ENCODE assay signal across 29 mouse cellular contexts in genomic region chr17:73937073-73937472, GRCm38 (mm10). TPM values are rescaled to one million over a fixed set of nuclear protein-coding genes. Genes with fewer than 3 reads are reported as not detected.
DNase-seq lines count a peak whose midpoint lies in the region; ATAC-seq and TF ChIP-seq lines count a peak whose summit lies in the region.
"Had no signal": no experiment of that assay in that cellular context is flagged by ENCODE, and none has a peak within 500 bp of the region (broad histone marks: within the 10 kb centered on the region; RNA-seq: fewer than 3 reads in every experiment).

No protein-coding gene starts in this region.

- TF ChIP-seq POLR2A in liver, adult 2 months (IDR thresholded peaks at IDR 0.05; ENCODE audit: extremely low read depth, insufficient read depth, low read length) = no peak

- TF ChIP-seq CTCF in liver, adult 2 months (IDR thresholded peaks at IDR 0.05; ENCODE audit: low read depth, low read length) = no peak
- no peak for TF ChIP-seq CTCF in liver, postnatal 0 days (IDR thresholded peaks at IDR 0.05; ENCODE audit: low read depth)

- no peak overlapping the region for H3K4me3 ChIP-seq in liver, adult 2 months (ENCODE audit: insufficient read depth, low read depth, low read length)
- H3K4me3 ChIP-seq in liver, postnatal 0 days (ENCODE audit: low read depth, low read length) = no peak overlapping the region
- no peak overlapping the region for H3K4me3 ChIP-seq in macrophage (ENCODE audit: inconsistent target)
- no peak overlapping the region for H3K4me3 ChIP-seq in forebrain, embryonic 11.5 days (ENCODE audit: low read depth, low read length)
- H3K4me3 ChIP-seq: embryonic facial prominence, embryonic 15.5 days; hindbrain, embryonic 10.5 days; hindbrain, embryonic 15.5 days; liver, embryonic 15.5 days; midbrain, embryonic 13.5 days; neural tube, embryonic 13.5 days had no signal

- peak; percentile 76 for ATAC-seq in frontal cortex, adult (ENCODE audit: low TSS enrichment)
- no peak for ATAC-seq in liver, postnatal 0 days
- ATAC-seq in forebrain, embryonic 11.5 days (replicated peaks; ENCODE audit: low FRiP score) = no peak
- ATAC-seq: forebrain, embryonic 14.5 days; inflammation-experienced regulatory T-cells, adult 6 months; midbrain, embryonic 13.5 days; Patski had no signal

- no peak for TF ChIP-seq EP300 in liver, postnatal 0 days (IDR thresholded peaks at IDR 0.05; ENCODE audit: low read depth)

- H3K9ac ChIP-seq in liver, adult 2 months (ENCODE audit: low read depth, low read length) = no peak overlapping the region
- no peak overlapping the region for H3K9ac ChIP-seq in liver, postnatal 0 days (replicated peaks)
- no peak overlapping the region for H3K9ac ChIP-seq in forebrain, embryonic 11.5 days (ENCODE audit: low read length)
- H3K9ac ChIP-seq: embryonic facial prominence, embryonic 15.5 days; hindbrain, embryonic 15.5 days; liver, embryonic 15.5 days; midbrain, embryonic 13.5 days; neural tube, embryonic 13.5 days had no signal

- no peak overlapping the region for H3K27ac ChIP-seq in liver, adult 2 months (replicated peaks; ENCODE audit: insufficient read depth, low read depth, low read length)
- no peak overlapping the region for H3K27ac ChIP-seq in liver, postnatal 0 days (ENCODE audit: low read depth)
- H3K27ac ChIP-seq in macrophage = peak overlapping the region; percentile 41
- no peak overlapping the region for H3K27ac ChIP-seq in forebrain, embryonic 11.5 days (ENCODE audit: low read depth, low read length)
- H3K27ac ChIP-seq: embryonic facial prominence, embryonic 15.5 days; hindbrain, embryonic 10.5 days; hindbrain, embryonic 15.5 days; liver, embryonic 15.5 days; midbrain, embryonic 13.5 days; neural tube, embryonic 13.5 days had no signal

- peaks cover 78% of the 10 kb centered on the region for H3K36me3 ChIP-seq in liver, adult 2 months (ENCODE audit: control insufficient read depth, insufficient read depth, low read length)
- no peaks in the 10 kb centered on the region for H3K36me3 ChIP-seq in liver, postnatal 0 days (replicated peaks; ENCODE audit: insufficient read depth, low read length)
- H3K36me3 ChIP-seq in macrophage (ENCODE audit: inconsistent target) = peaks cover 70% of the 10 kb centered on the region
- no peaks in the 10 kb centered on the region for H3K36me3 ChIP-seq in forebrain, embryonic 11.5 days (ENCODE audit: control insufficient read depth, insufficient read depth, low read length)
- H3K36me3 ChIP-seq: embryonic facial prominence, embryonic 15.5 days; G1E; hindbrain, embryonic 10.5 days; hindbrain, embryonic 15.5 days; liver, embryonic 15.5 days; midbrain, embryonic 13.5 days; neural tube, embryonic 13.5 days had no signal

- no peak overlapping the region for H3K4me2 ChIP-seq in liver, postnatal 0 days (ENCODE audit: low read depth, low read length)
- H3K4me2 ChIP-seq in forebrain, embryonic 11.5 days (ENCODE audit: low read depth, low read length, severe bottlenecking) = no peak overlapping the region
- H3K4me2 ChIP-seq: embryonic facial prominence, embryonic 15.5 days; hindbrain, embryonic 15.5 days; liver, embryonic 15.5 days; midbrain, embryonic 13.5 days; neural tube, embryonic 13.5 days had no signal

- no peaks in the 10 kb centered on the region for H3K9me3 ChIP-seq in liver, postnatal 0 days (ENCODE audit: low read length)
- no peaks in the 10 kb centered on the region for H3K9me3 ChIP-seq in forebrain, embryonic 11.5 days (ENCODE audit: control insufficient read depth, low read length)
- H3K9me3 ChIP-seq: embryonic facial prominence, embryonic 15.5 days; hindbrain, embryonic 10.5 days; hindbrain, embryonic 15.5 days; liver, embryonic 15.5 days; midbrain, embryonic 13.5 days; neural tube, embryonic 13.5 days had no signal

- no peak for DNase-seq in frontal cortex, postnatal 14 days (ENCODE audit: low spot score in 2 of 2)
- DNase-seq in liver, adult 2 months (ENCODE audit: extremely low read depth, low read depth, low spot score) = peak; percentile 34
- DNase-seq in liver, postnatal 0 days = no peak
- peak; percentile 75 for DNase-seq in NIH3T3 (ENCODE audit: low read depth)
- no peak for DNase-seq in forebrain, embryonic 11.5 days (ENCODE audit: low spot score)
- DNase-seq: adrenal gland, postnatal 10 days; cerebellum, adult 11 months; cerebellum, adult 9-10 months; gastrocnemius, postnatal 10 days; heart, postnatal 14 days; kidney, adult 11 months; kidney, postnatal 14 days; layer of hippocampus, adult 9-11 months; liver; right cerebral cortex, postnatal 4 days; thymus, adult 2 months; thymus, postnatal 4 days had no signal

- H3K4me1 ChIP-seq in liver, adult 2 months (ENCODE audit: control insufficient read depth, insufficient read depth, low read length) = peaks cover 10% of the 10 kb centered on the region
- peaks cover 2% of the 10 kb centered on the region; the same call in 1 of the 2 replicates for H3K4me1 ChIP-seq in liver, postnatal 0 days (ENCODE audit: insufficient read depth)
- no peaks in the 10 kb centered on the region for H3K4me1 ChIP-seq in forebrain, embryonic 11.5 days (replicated peaks; ENCODE audit: control insufficient read depth, insufficient read depth, low read length)
- H3K4me1 ChIP-seq: embryonic facial prominence, embryonic 15.5 days; hindbrain, embryonic 10.5 days; hindbrain, embryonic 15.5 days; liver, embryonic 15.5 days; midbrain, embryonic 13.5 days; neural tube, embryonic 13.5 days had no signal

- no peaks in the 10 kb centered on the region for H3K27me3 ChIP-seq in liver, adult 2 months (ENCODE audit: control insufficient read depth, insufficient read depth, low read length)
- no peaks in the 10 kb centered on the region for H3K27me3 ChIP-seq in liver, postnatal 0 days (ENCODE audit: insufficient read depth, low read length)
- no peaks in the 10 kb centered on the region for H3K27me3 ChIP-seq in forebrain, embryonic 11.5 days (ENCODE audit: control insufficient read depth, insufficient read depth, low read length)
- H3K27me3 ChIP-seq: embryonic facial prominence, embryonic 15.5 days; hindbrain, embryonic 15.5 days; liver, embryonic 15.5 days; midbrain, embryonic 13.5 days; neural tube, embryonic 13.5 days; Patski had no signal

- H3K79me2 ChIP-seq in liver, adult 2 months (ENCODE audit: control insufficient read depth, insufficient read depth, low read length) = no peaks in the 10 kb centered on the region
- H3K79me2 ChIP-seq in macrophage (ENCODE audit: inconsistent target) = peaks cover 31% of the 10 kb centered on the region

- WGBS in liver, adult 2 months = 91% methylated on average over 7 of the region's 7 CpGs
- 70% methylated on average over 7 of the region's 7 CpGs for WGBS in liver, postnatal 0 days (ENCODE audit: insufficient replicate concordance)
- 59% methylated on average over 7 of the region's 7 CpGs for WGBS in macrophage (ENCODE audit: missing documents)
- WGBS in forebrain, embryonic 11.5 days = 91% methylated on average over 7 of the region's 7 CpGs

RNA-seq across cellular contexts. Expression of gene Xdh, which starts 12.9 kb away (rescaled TPM):
- 115 and 122 TPM in 2 replicates for total RNA-seq in liver, adult 2 months (2014; rRNA removed)
- polyA plus RNA-seq in liver, adult 2 months (2012; rRNA removed) = 71.1 and 85.8 TPM in 2 replicates
- 5.8 and 7.0 TPM in 2 replicates for polyA plus RNA-seq in liver, postnatal 0 days (2015; fragmentation: Nextera tagmentation; extraction: Ambion mirVana)
- total RNA-seq in macrophage (2018; cell fraction: chromatin; rRNA removed) = 1,000 to 10,000 TPM; 1,375 to 3,744 (median 2,180) TPM
- total RNA-seq in macrophage (2018; cell fraction: cytosol; rRNA removed) = 100 to 1,000 TPM; 137 to 252 (median 189) TPM
- 1,000 to 10,000 TPM in 7 of 26 experiments, 100 to 1,000 TPM in 19; 475 to 1,395 (median 872) TPM for total RNA-seq in macrophage (2018; cell fraction: nucleus; rRNA removed)
- polyA plus RNA-seq in macrophage (2018) = 183 to 281 TPM (median 265 TPM) in 3 replicates
- 0.11 and 0.21 TPM in 2 replicates for polyA plus RNA-seq in forebrain, embryonic 11.5 days (2014; fragmentation: Nextera tagmentation; extraction: Ambion mirVana)
- polyA plus RNA-seq: G1E had no signal

Comparison
In these comparisons a context has a peak if more than half of its experiments do, and no peak if none do; other contexts are left out.
1. DNase-seq: peak in liver, adult 2 months (single experiment) and NIH3T3 (single experiment); none in frontal cortex, postnatal 14 days (0 of 2), liver, postnatal 0 days (single experiment) and forebrain, embryonic 11.5 days (single experiment).